Mouse (Mus musculus): ENCODE results near the gene Cntn6. TPM values are rescaled to one million over a fixed set of nuclear protein-coding genes. Genes with fewer than 3 reads are reported as not detected.

The Cntn6 gene
- total RNA-seq (2015) (not detected in 2 replicates), total RNA-seq (2017) (not detected in 2 replicates)

DNA sequence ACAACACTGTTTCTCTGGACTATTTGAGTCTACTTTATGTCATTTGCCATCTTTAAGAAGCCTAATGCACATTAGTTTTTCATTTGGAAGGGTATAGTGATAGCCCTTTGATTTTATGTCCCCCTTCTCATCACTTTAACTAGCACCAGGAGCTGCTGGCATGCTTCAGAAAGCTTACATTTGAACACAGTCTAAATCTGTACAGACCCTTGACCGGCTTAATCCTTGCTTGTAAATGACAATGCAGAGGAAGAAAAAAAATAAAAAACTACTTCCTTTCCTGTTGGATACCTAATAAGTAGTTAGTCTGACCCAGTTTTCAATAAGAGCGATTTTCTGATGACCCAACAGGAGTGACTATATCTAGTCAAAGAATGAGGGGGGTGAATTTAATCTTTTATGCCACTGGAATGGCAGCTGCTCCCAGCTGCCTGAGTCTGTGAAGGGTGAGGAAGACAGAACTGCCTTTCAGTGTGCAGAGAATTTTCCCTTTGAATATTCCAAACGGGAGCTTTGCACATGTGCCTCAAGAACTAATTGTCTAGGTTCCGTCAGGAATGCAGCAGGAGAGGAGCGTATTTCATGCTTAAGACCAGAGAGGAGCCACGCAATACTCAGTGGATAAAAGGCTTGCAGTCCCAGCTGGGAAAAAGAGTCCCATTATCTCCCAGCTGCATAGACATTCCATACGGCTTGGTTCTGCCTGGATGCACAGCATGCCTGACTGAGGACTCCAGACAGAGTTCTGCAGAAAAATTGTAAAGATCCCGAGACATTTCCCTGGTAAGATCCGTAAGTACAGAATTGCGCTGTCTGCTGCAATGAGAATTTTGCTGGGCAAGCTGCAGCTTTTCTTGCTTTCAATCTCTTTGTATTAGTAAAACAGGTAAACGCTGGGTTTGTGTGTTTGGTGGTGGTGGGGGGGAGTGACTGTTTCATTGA is at the start of gene Cntn6:
Cntn6 (plus strand) TSS at position 301 of the 942 bp plus-strand sequence.
- ATAC-seq (ENCODE audit: poor library complexity, severe bottlenecking): no peak

GRCm38 (mm10) chr6:104443731-104444130 is 48.9 kb upstream of the Cntn6 start:
- no peak for ATAC-seq (ENCODE audit: poor library complexity, severe bottlenecking)

DNA sequence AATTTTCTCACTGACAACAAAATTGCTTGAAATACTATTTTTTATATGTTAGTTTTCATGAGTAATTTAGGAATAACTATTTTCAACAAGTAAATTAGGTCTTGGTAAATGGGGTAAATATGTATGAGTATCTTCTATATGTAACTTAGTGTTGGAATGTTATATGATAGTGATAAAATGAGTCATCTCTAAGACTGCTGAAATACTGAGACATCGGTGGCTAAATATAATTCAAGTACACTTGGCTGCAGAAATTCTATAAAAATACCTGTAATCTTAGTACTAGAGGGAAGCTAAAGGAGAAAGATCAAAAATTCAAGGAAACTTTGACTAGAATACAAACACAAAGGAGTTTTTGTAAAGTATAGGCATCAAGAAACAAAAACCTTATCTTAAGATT is 21.9 kb upstream of the Cntn6 start:
- ATAC-seq (ENCODE audit: poor library complexity, severe bottlenecking): no peak

GRCm38 (mm10) chr6:104479242-104479641 is 13.3 kb upstream of the Cntn6 start:
- ATAC-seq (ENCODE audit: poor library complexity, severe bottlenecking): no peak

GRCm38 (mm10) chr6:104493459-104493858 is 869 bp downstream of the Cntn6 start:
- ATAC-seq (ENCODE audit: poor library complexity, severe bottlenecking): no peak

DNA sequence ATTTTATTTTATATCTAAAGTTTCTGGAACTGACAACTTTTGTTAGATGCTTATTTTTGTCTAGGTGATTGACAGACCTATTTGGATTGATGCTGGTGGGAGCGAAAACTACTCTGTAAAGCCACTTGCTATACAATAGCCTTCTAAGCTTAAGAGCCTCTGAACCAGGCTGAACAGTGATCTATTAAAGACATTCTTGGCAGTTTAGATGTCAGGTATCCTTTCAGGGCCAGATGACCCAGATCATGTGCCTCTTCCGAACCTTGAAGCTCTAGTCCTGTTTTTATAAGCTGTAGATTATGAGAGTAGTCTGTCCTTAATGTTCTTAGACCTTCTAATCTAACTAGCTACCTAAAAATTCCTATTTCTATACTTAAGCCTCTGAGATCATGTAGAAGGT is 3.2 kb downstream of the Cntn6 start:
- no peak for ATAC-seq (ENCODE audit: poor library complexity, severe bottlenecking)

- ATAC-seq (ENCODE audit: poor library complexity, severe bottlenecking): no peak
Measured at GRCm38 (mm10) chr6:104563993-104564392, 71.4 kb downstream of the Cntn6 start.

GRCm38 (mm10) chr6:104569564-104569963 is 77.0 kb downstream of the Cntn6 start:
- no peak for ATAC-seq (ENCODE audit: poor library complexity, severe bottlenecking)

- no peak for ATAC-seq (ENCODE audit: poor library complexity, severe bottlenecking)
Measured at GRCm38 (mm10) chr6:104588028-104588427, 95.4 kb downstream of the Cntn6 start.

GRCm38 (mm10) chr6:104600838-104601397 is 108.3 kb downstream of the Cntn6 start:
- no peak for ATAC-seq (ENCODE audit: poor library complexity, severe bottlenecking)

GRCm38 (mm10) chr6:104602894-104603293 is 110.3 kb downstream of the Cntn6 start:
- ATAC-seq (ENCODE audit: poor library complexity, severe bottlenecking): no peak

- no peak for ATAC-seq (ENCODE audit: poor library complexity, severe bottlenecking)
Measured at GRCm38 (mm10) chr6:104603371-104603770, 110.8 kb downstream of the Cntn6 start.

DNA sequence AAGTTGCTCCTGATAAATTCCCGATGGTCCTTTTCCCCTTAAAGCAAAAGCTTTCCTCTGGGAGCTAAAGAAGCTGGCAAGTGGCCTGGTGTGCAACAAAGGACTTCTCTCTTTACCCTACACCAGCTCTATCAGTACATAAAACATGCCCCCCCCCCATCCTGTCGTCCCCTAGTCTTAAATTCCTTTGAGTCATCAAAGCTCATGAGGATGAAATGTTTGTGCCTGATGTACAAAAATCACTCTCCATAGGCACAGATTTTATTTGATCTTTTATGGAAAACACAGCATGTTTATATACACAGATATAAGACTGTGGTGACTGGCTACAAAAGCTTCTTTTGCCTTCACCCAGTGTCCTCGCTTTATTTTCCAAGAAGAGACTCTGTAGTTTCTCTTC is 112.6 kb downstream of the Cntn6 start:
- no peak for ATAC-seq (ENCODE audit: poor library complexity, severe bottlenecking)

GRCm38 (mm10) chr6:104653518-104653917 is 160.9 kb downstream of the Cntn6 start:
- ATAC-seq (ENCODE audit: poor library complexity, severe bottlenecking): no peak

DNA sequence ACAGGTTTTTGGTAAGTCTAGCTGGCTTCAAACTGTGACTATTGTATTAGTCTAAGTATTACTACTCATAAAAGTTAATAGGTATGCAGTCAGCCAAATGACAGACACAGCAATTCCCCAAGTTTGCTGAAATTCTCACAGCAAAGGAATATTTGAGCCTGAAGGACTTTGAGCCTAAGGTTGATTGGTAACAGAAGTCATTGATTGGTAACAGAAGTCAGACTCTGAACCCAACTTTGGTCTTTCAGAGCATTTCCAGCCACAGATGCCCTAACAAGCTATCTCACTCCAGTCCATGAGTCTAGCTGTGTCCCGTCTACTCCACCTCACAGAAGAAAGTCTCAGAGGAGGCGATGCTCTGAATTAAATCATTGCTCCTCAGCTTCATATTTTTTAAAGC is 176.1 kb downstream of the Cntn6 start:
- ATAC-seq (ENCODE audit: poor library complexity, severe bottlenecking): no peak

DNA sequence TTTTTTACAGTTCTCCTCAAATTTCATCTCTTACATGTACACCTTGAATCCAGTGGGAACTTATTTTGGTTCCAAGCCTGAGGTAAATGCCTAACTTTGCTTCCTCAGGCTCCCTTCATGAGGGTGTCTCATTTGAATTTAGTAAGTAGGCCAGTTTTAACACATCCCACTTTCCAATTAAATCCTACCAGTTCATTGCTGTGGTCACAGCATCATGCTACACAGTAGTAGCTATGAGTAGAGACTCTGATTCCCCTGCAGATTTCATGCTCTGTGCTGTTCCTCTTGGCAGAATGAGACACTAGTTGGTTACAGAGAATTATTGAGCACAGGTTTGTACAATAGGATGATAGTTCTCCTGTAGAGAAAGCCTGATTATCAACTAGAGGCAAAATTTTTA is 181.7 kb downstream of the Cntn6 start:
- no peak for ATAC-seq (ENCODE audit: poor library complexity, severe bottlenecking)

DNA sequence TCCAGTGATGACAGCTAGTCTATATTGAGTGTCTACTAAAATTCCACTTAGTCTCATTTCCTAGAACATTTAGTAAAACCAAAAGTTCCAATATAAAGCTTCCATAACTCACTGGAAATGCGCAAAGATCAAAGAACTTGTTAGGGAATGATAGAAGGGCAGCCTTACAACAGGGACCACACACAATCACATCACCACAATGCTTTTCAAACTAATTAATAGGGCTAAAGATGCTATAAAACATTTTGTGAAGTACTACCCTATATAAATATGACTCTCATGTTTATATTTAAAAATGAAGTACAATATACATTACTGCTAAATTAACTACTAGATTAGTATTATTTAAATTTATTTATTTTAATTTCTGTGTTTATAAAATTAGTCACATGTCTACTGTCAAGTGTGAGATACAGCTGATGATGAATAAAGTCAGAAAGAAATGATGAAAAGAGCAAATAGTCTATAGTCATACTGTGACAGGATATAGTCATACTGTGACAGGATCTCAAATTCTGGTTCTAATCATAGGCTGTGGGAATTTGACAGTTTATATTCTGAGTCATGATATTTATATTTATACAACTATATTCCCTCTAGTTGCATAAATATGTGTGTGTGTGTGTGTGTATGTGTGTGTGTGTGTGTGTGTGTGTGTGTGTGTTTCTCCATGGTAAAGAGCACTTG is 187.4 kb downstream of the Cntn6 start:
- ATAC-seq (ENCODE audit: poor library complexity, severe bottlenecking): no peak

- ATAC-seq (ENCODE audit: poor library complexity, severe bottlenecking): no peak
Measured at GRCm38 (mm10) chr6:104687980-104688379, 195.4 kb downstream of the Cntn6 start.

- no peak for ATAC-seq (ENCODE audit: poor library complexity, severe bottlenecking)
Measured at GRCm38 (mm10) chr6:104688439-104689125, 196.0 kb downstream of the Cntn6 start.

DNA sequence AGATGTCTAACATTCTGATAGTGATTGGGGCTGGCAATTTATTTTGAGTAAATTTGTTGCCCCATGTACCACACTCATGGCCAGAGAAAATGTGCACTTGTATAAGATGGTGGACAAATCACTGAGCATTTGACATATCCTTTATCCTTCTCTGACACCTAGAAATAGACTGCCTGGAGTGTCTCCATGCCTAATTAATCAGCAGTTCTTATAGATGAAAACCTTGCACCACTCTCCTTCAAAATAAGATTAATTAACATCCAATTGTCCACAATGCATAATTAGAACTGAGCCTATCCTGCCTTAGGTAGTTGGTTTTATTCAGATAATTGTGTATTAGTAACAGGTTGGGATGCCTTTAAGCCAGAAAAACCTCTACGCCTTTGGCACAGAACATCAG is 236.0 kb downstream of the Cntn6 start:
- ATAC-seq (ENCODE audit: poor library complexity, severe bottlenecking): no peak

DNA sequence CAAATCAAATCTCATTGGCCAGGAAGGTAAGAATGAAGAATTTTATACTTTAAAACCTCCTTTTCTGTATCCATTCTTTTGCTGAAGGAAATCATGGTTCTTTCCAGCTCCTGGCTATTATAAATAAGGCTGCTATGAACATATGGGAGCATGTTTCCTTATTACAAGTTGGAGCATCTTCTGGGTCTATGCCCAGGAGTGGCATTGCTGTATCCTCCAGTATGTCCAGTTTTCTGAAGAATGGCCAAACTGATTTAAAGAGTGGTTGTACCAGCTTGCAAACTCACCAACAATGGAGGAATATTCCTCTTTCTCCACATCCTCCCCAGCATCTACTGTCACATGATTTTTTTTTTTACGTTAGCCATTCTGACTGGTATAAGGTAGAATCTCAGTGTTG is 241.7 kb downstream of the Cntn6 start:
- ATAC-seq (ENCODE audit: poor library complexity, severe bottlenecking): no peak

Data from megakaryocyte, adult 5-6 weeks (primary cell).